ENCODE assay signal across 7 mouse cellular contexts in the genomic region with DNA sequence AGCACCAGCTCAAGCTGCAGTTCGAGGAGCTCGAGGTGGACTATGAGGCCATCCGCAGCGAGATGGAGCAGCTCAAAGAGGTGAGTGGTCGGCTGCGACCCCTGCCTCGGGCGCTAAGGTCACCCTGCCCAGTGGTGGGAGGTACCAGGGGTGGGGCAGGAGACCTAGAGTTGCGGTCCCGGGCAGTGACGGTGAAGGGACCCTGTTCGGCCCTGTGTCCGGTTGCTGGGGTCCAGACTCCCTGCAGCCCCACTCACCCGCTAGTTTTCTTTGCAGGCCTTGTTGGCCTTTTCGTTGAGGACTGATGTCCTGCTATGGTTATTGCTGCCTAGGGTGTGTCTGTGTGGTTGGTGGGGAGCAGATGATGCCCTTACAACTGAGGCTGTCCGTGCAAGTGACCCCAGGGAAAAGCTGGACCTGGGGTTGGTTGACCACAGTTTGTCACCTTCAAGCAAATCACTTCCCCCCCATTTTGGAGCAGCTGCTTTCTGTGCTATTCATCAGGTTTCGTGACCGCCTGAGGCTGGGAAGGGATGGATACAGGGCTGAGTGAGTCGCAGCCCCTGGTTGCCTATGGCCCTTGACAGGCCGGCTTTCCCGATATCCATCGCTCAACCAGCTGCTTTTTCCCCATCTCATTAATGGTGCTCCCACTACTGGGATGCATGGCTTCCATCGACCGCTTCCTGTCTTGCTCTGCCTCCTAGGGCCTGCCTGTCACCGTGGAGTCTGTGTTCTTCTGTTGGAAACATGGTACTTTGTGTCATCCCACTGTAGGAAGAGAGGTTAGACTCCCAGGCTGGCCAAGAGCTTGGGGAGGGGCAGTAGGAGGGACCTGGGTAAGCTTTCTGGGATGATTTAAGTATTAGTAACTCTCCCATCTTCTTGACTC. TPM values are rescaled to one million over a fixed set of nuclear protein-coding genes. Genes with fewer than 3 reads are reported as not detected.
DNase-seq lines count a peak whose midpoint lies in the region; TF ChIP-seq lines count a peak whose summit lies in the region.

No protein-coding gene starts in this region.

- no peaks in the 10 kb centered on the region for H3K36me3 ChIP-seq in testis, adult 2 months (ENCODE audit: control insufficient read depth, insufficient read depth, low read length)
- H3K36me3 ChIP-seq in erythroblast, embryonic 14.5 days (ENCODE audit: control insufficient read depth), result peaks cover 16% of the 10 kb centered on the region
- H3K36me3 ChIP-seq in limb, embryonic 10.5 days, result no peaks in the 10 kb centered on the region; the same call in 1 of the 2 replicates

- no peaks in the 10 kb centered on the region for H3K9me3 ChIP-seq in erythroblast, embryonic 14.5 days (ENCODE audit: control insufficient read depth, low read length)
- no peaks in the 10 kb centered on the region for H3K9me3 ChIP-seq in limb, embryonic 10.5 days (replicated peaks)

- TF ChIP-seq POLR2A in testis, adult 2 months (IDR thresholded peaks at IDR 0.05; ENCODE audit: control insufficient read depth, low read depth, low read length), result no peak; the same call in 1 of the 2 replicates

- peak overlapping the region; percentile 55 for H3K27ac ChIP-seq in testis, adult 2 months (ENCODE audit: control insufficient read depth, insufficient read depth, low read depth, low read length)
- H3K27ac ChIP-seq in limb, embryonic 10.5 days, result peak overlapping the region; percentile 92

- peak overlapping the region; percentile 95 for H3K4me3 ChIP-seq in testis, adult 2 months (ENCODE audit: control insufficient read depth, low read depth, low read length)
- peak overlapping the region; percentile 84 for H3K4me3 ChIP-seq in erythroblast, embryonic 14.5 days (replicated peaks)
- peak overlapping the region; percentile 87 for H3K4me3 ChIP-seq in limb, embryonic 10.5 days

- H3K27me3 ChIP-seq in testis, adult 2 months (ENCODE audit: control insufficient read depth, insufficient read depth, low read length), result no peaks in the 10 kb centered on the region
- H3K27me3 ChIP-seq in erythroblast, embryonic 14.5 days (ENCODE audit: control insufficient read depth), result no peaks in the 10 kb centered on the region
- no peaks in the 10 kb centered on the region for H3K27me3 ChIP-seq in limb, embryonic 10.5 days (ENCODE audit: low read depth, poor library complexity, severe bottlenecking)

- no peak for TF ChIP-seq CTCF in testis, adult 2 months (IDR thresholded peaks at IDR 0.05; ENCODE audit: control insufficient read depth, insufficient read depth, insufficient replicate concordance, low read depth, low read length)

- DNase-seq in testis, postnatal 14 days (ENCODE audit: low spot score), result no peak
- peak; percentile 39 for DNase-seq in limb, embryonic 10.5 days (ENCODE audit: low spot score)
- DNase-seq in neural tube, embryonic 10.5 days (ENCODE audit: extremely low spot score, low spot score), result peak; percentile 36
- no peak for DNase-seq in T-cell, adult 2 months (ENCODE audit: low spot score)
- no peak for DNase-seq in layer of hippocampus, adult 9-11 months

- peaks cover 14% of the 10 kb centered on the region for H3K4me1 ChIP-seq in testis, adult 2 months (ENCODE audit: control insufficient read depth, insufficient read depth, low read length)
- H3K4me1 ChIP-seq in erythroblast, embryonic 14.5 days (ENCODE audit: control insufficient read depth), result peaks cover 64% of the 10 kb centered on the region
- H3K4me1 ChIP-seq in limb, embryonic 10.5 days, result peaks cover 45% of the 10 kb centered on the region

- 12% methylated on average over 25 of the region's 25 CpGs for WGBS in limb, embryonic 10.5 days

RNA-seq across cellular contexts. Expression of a gene that starts 0.7 kb away (rescaled TPM):
- 42.8 and 44.7 TPM in 2 replicates for polyA plus RNA-seq in testis, adult 2 months (2012; rRNA removed)
- polyA plus RNA-seq in erythroblast, embryonic 14.5 days (2012), result 0.91 and 1.3 TPM in 2 replicates
- polyA plus RNA-seq in limb, embryonic 10.5 days (2016; fragmentation: Nextera tagmentation; extraction: Ambion mirVana), result 27.0 and 31.2 TPM in 2 replicates

RNA-seq across cellular contexts. Expression of a gene that starts 22.0 kb away (rescaled TPM):
- 0.56 and 0.60 TPM in 2 replicates for polyA plus RNA-seq in testis, adult 2 months (2012; rRNA removed)
- 0.02 TPM in 1 of 2 replicates, not detected in the other for polyA plus RNA-seq in erythroblast, embryonic 14.5 days (2012)
- 0.62 and 0.83 TPM in 2 replicates for polyA plus RNA-seq in limb, embryonic 10.5 days (2016; fragmentation: Nextera tagmentation; extraction: Ambion mirVana)

Comparison
In these comparisons a context has a peak if more than half of its experiments do, and no peak if none do; other contexts are left out.
1. DNase-seq: peak in limb, embryonic 10.5 days (single experiment) and neural tube, embryonic 10.5 days (single experiment); none in testis, postnatal 14 days (single experiment), T-cell, adult 2 months (single experiment) and layer of hippocampus, adult 9-11 months (single experiment).
2. RNA of a gene that starts 0.7 kb away (polyA plus RNA-seq): 42.8 to 44.7 TPM in testis, adult 2 months and 27.0 to 31.2 TPM in limb, embryonic 10.5 days; 0.91 to 1.3 TPM in erythroblast, embryonic 14.5 days; every median in the first group is over 10 times any median in the second.
3. Peak in every context shown above with its lines, with median percentiles within 50 percentile points of each other: H3K4me3 ChIP-seq.